Mouse (Mus musculus): ENCODE results near the gene Gpr26.

DNA sequence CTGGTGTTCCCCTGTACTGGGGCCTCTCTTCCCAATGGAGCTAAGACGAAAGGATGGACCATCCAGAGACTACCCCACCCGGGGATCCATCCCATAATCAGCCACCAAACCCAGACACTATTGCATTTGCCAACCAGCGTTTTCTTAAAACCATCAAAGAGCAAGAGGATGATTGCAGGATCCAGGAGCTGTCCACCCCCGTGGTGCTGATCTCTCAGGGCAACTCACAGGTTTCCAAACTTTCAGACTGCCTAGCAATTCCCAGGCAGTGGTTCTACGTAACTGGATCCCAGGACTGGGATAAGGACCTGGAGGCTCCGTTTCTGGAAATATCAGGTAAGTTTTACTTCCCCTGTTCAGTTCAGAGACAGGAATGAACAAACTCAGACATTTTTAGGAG, 5.7 kb upstream of the Gpr26 start:
- TF ChIP-seq TAL1 (IDR thresholded peaks at IDR 0.05; ENCODE audit: low read length) (no peak), GATA1 (IDR thresholded peaks at IDR 0.05; ENCODE audit: low read length) (no peak)
